Mouse (Mus musculus) limb, embryonic 14.5 days (tissue): ENCODE measurements at regions not wholly inside any gene's neighbourhood (a gene's known extent, or its start where the extent isn't known, plus 50 kb on each side); places are given as distances from the start of the nearest gene placed in this dataset.

Experiments used
- ATAC-seq: fragments of 200-750 bp; cut with Nextera tagmentation; 2 replicates; pipeline ENCODE4 v1.8.0; 2017; ENCODE audit warnings: low read depth, moderate number of reproducible peaks, moderate TSS enrichment; ENCODE audit not compliant: low FRiP score
- DNase-seq: peaks from one replicate; pipeline ENCODE4 v3.0.0-alpha.2; 2015; ENCODE audit warnings: low spot score
- H3K27ac ChIP-seq: fragments of 300-500 bp; sonication (generic); replicated peaks from 2 replicates; pipeline ENCODE4 v1.5.1; 2014; ENCODE audit warnings: low read depth, mild to moderate bottlenecking, low read length, moderate library complexity, mixed read lengths
- H3K27me3 ChIP-seq: fragments of 300-500 bp; sonication (generic); 2 replicates; pipeline ENCODE4 v1.6.1; 2014; ENCODE audit warnings: low read length, mixed read lengths; ENCODE audit not compliant: control insufficient read depth, insufficient read depth
- H3K36me3 ChIP-seq: fragments of 300-500 bp; sonication (generic); 2 replicates; pipeline ENCODE4 v1.6.1; 2014; ENCODE audit warnings: mild to moderate bottlenecking, low read length, moderate library complexity, mixed read lengths; ENCODE audit not compliant: control insufficient read depth, insufficient read depth
- H3K4me1 ChIP-seq: fragments of 300-500 bp; sonication (generic); 2 replicates; pipeline ENCODE4 v1.6.1; 2014; ENCODE audit warnings: antibody characterized with exemption, low read length, mixed read lengths; ENCODE audit not compliant: control insufficient read depth, insufficient read depth
- H3K4me2 ChIP-seq: fragments of 300-500 bp; sonication (generic); replicated peaks from 2 replicates; pipeline ENCODE4 v1.6.1; 2014; ENCODE audit warnings: low read depth, mild to moderate bottlenecking, low read length, moderate library complexity; ENCODE audit not compliant: severe bottlenecking
- H3K4me3 ChIP-seq: fragments of 300-500 bp; sonication (generic); replicated peaks from 2 replicates; pipeline ENCODE4 v1.5.1; 2014; ENCODE audit warnings: low read length
- H3K9ac ChIP-seq: fragments of 300-500 bp; sonication (generic); 2 replicates; pipeline ENCODE4 v1.6.1; 2014; ENCODE audit warnings: mild to moderate bottlenecking, low read depth, low read length, moderate library complexity; ENCODE audit not compliant: severe bottlenecking
- H3K9me3 ChIP-seq: fragments of 300-500 bp; sonication (generic); 2 replicates; pipeline ENCODE4 v1.6.1; 2016; ENCODE audit warnings: low read length; ENCODE audit not compliant: control insufficient read depth
- POLR2A ChIP-seq: fragments of 200-500 bp; IDR thresholded peaks from 2 replicates; pipeline ENCODE4 v1.8.0; 2012; ENCODE audit warnings: inconsistent platforms, mild to moderate bottlenecking, moderate library complexity, borderline replicate concordance; ENCODE audit not compliant: insufficient read depth, insufficient read length; ENCODE audit errors: extremely low read depth
- WGBS: fragments of 180-500 bp; shearing (Covaris S2); extraction: QIAGEN DNeasy Blood & Tissue Kit; methylation state at CpG from one replicate; pipeline ENCODE4 v1.1.7; 2014; 5-methylcytosine and 5-hydroxymethylcytosine counted together

DNA sequence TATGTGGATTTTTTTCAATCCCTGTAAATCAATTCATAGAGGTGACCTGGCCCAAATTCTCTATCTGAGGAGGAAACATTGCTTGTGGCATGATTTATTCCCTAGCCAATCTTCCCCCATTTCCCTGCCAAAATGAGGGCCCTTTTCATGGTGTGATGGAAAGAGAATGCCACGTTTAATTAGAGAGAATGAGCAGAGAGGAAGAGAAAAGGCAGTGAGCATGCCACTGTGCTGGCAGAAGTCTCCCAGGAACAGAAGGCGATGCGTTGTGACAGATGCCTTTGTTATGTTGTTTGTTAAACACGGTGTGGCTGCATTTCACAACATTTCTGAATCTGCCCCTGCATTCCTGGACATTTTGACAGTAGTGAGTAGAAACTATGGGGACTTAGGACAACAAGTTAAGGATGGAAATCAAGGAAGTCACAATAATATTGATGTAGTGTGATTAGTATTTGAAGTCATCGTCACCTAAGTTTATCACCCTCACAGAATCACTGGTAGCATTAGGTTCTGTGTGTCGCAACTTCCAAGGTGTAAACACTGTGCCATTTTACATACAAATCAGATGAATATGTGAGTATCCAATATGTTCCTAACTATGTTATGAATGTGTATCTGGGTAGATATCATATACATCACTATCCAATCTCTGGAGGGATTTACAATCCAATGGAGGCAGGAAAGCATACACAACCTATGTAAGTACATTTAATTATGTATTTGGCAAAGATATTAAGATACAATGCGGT, 762.8 kb downstream of the Tlr4 start:
- ATAC-seq = no peak
- no peak for DNase-seq
- no peak overlapping the region for H3K9ac ChIP-seq
- no peak overlapping the region for H3K27ac ChIP-seq
- no peaks in the 10 kb centered on the region for H3K9me3 ChIP-seq
- H3K4me2 ChIP-seq = no peak overlapping the region
- no peaks in the 10 kb centered on the region for H3K4me1 ChIP-seq
- no peaks in the 10 kb centered on the region for H3K27me3 ChIP-seq
- no peak for TF ChIP-seq POLR2A
- 70% methylated on average over 7 of the region's 7 CpGs for WGBS
- no peaks in the 10 kb centered on the region for H3K36me3 ChIP-seq
- H3K4me3 ChIP-seq = no peak overlapping the region

DNA sequence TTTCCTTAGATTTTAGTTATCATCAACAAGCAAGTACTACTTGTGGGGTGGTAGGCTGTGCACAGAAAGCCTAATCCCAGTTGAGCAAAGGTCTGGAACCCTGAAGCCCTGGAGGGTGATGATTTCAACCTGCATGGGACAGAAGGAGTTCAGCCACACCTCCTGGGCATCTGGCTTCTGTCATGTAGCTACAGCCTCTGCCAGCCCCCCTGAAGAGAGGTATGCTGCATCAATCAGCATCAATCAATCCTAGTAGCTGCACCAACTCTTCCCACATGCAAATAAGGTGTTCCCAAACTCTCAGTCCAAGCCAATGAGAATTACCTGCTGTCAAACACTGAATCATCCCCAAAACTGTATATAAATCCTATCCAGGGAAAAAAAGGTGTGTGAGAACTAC, 779.8 kb downstream of the Tlr4 start:
- ATAC-seq (no peak), DNase-seq (no peak)
- Histone ChIP-seq H3K4me3 (no peak overlapping the region), H3K27ac (no peak overlapping the region), H3K27me3 (no peaks in the 10 kb centered on the region), H3K36me3 (no peaks in the 10 kb centered on the region), H3K4me1 (no peaks in the 10 kb centered on the region), H3K9me3 (no peaks in the 10 kb centered on the region), H3K4me2 (no peak overlapping the region), H3K9ac (no peak overlapping the region)
- no peak for TF ChIP-seq POLR2A

- TF ChIP-seq POLR2A = no peak
- H3K4me2 ChIP-seq = no peak overlapping the region
- ATAC-seq (no peak), DNase-seq (no peak)
- H3K4me1 ChIP-seq = no peaks in the 10 kb centered on the region
- 59% methylated on average over 5 of the region's 5 CpGs for WGBS
- H3K9ac ChIP-seq = no peak overlapping the region
- no peak overlapping the region for H3K4me3 ChIP-seq
- H3K36me3 ChIP-seq = no peaks in the 10 kb centered on the region
- no peaks in the 10 kb centered on the region for H3K27me3 ChIP-seq
- no peak overlapping the region for H3K27ac ChIP-seq
- no peaks in the 10 kb centered on the region for H3K9me3 ChIP-seq
These were observed 787.2 kb downstream of the Tlr4 start for GRCm38 (mm10) chr4:67614486-67615067.

DNA sequence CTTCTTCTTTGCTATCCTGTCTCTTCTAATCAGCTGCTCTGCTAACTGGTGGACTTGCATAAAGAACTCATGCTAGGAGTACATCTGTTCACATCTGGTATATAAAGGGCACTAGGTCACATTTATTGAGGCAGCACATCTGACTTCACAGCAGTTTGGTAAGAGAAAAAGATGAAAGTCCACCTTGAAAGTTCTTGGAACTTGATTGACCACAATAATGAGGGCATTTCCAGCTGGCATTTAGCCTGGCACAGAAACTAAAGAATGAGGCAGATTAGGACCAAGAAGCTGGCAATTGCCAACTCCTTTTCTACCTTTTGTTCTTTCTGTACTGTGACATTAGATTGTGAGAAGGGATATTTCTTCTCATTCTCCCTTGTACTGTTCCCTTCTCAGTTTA, 799.3 kb downstream of the Tlr4 start:
- ATAC-seq = no peak
- Histone ChIP-seq H3K4me3 (no peak overlapping the region), H3K9ac (no peak overlapping the region), H3K36me3 (no peaks in the 10 kb centered on the region), H3K4me1 (no peaks in the 10 kb centered on the region), H3K9me3 (no peaks in the 10 kb centered on the region), H3K27ac (no peak overlapping the region), H3K4me2 (no peak overlapping the region), H3K27me3 (no peaks in the 10 kb centered on the region)
- DNase-seq = no peak
- TF ChIP-seq POLR2A = no peak

- H3K9me3 ChIP-seq = no peaks in the 10 kb centered on the region
- no peak for TF ChIP-seq POLR2A
- H3K27ac ChIP-seq = no peak overlapping the region
- no peak overlapping the region for H3K4me3 ChIP-seq
- ATAC-seq (no peak), DNase-seq (no peak)
- H3K9ac ChIP-seq = no peak overlapping the region
- 39% methylated on average over 1 of the region's 2 CpGs for WGBS
- no peaks in the 10 kb centered on the region for H3K36me3 ChIP-seq
- no peaks in the 10 kb centered on the region for H3K27me3 ChIP-seq
- H3K4me1 ChIP-seq = no peaks in the 10 kb centered on the region
- no peak overlapping the region for H3K4me2 ChIP-seq
These were observed 818.7 kb downstream of the Tlr4 start for GRCm38 (mm10) chr4:67646090-67646489.
